Mouse (Mus musculus): Measurements from ENCODE around the gene Platr17. TPM values are rescaled to one million over a fixed set of nuclear protein-coding genes. Genes with fewer than 3 reads are reported as not detected.
"Not testable (repeated sequence)": the region's sequence is repeated elsewhere in the genome, so short reads cannot be mapped to it uniquely, and the experiment has no call there.

Gene Platr17
- polyA plus RNA-seq, 1 experiment from 2014 or later: 0.26 TPM

- not testable (repeated sequence) for H3K4me1 ChIP-seq (ENCODE audit: control insufficient read depth in 2 of 2, insufficient read depth in 2 of 2, low read length in 2 of 2); ATAC-seq (ENCODE audit: insufficient number of reproducible peaks, insufficient read depth, low FRiP score, low read depth); H3K9ac ChIP-seq (ENCODE audit: low read length); H3K27ac ChIP-seq (replicated peaks in 1 of 2; ENCODE audit: control insufficient read depth in 1 of 2, insufficient read depth in 1 of 2, low read depth in 2 of 2, low read length in 2 of 2); H3K9me3 ChIP-seq (ENCODE audit: control insufficient read depth, low read length); H3K27me3 ChIP-seq (ENCODE audit: control insufficient read depth, insufficient read depth, low read length)
- peaks cover 27% of the 10 kb centered on the region for H3K36me3 ChIP-seq (ENCODE audit: control insufficient read depth, insufficient read depth, low read length)
- peak overlapping the region in 1 of 2 experiments; percentile 66; a peak in 1 of 4 replicates for H3K4me3 ChIP-seq (ENCODE audit: control insufficient read depth in 1 of 2, insufficient read depth in 1 of 2, low read depth in 1 of 2, low read length in 2 of 2)
- H3K4me2 ChIP-seq (ENCODE audit: low read length): peak overlapping the region; percentile 69
Observed at GRCm38 (mm10) chr17:33888230-33888629, 16.7 kb upstream of the Platr17 start.

GRCm38 (mm10) chr17:33889941-33890532 lies 14.9 kb upstream of the Platr17 start:
- Histone ChIP-seq H3K4me2 (ENCODE audit: low read length) (peak overlapping the region; percentile 69), H3K27ac (replicated peaks in 1 of 2; ENCODE audit: control insufficient read depth in 1 of 2, insufficient read depth in 1 of 2, low read depth in 2 of 2, low read length in 2 of 2) (peak overlapping the region; percentile 51 to 59; a peak in 2 of 4 replicates), H3K4me3 (ENCODE audit: control insufficient read depth in 1 of 2, insufficient read depth in 1 of 2, low read depth in 1 of 2, low read length in 2 of 2) (peak overlapping the region; percentile 64 to 66), H3K9ac (ENCODE audit: low read length) (peak overlapping the region; percentile 79), H3K36me3 (ENCODE audit: control insufficient read depth, insufficient read depth, low read length) (peaks cover 19% of the 10 kb centered on the region)
- under 1% methylated on average over 40 of the region's 44 CpGs for WGBS
- not testable (repeated sequence) for H3K27me3 ChIP-seq (ENCODE audit: control insufficient read depth, insufficient read depth, low read length); H3K9me3 ChIP-seq (ENCODE audit: control insufficient read depth, low read length); H3K4me1 ChIP-seq (ENCODE audit: control insufficient read depth in 2 of 2, insufficient read depth in 2 of 2, low read length in 2 of 2)
- ATAC-seq (ENCODE audit: insufficient number of reproducible peaks, insufficient read depth, low FRiP score, low read depth): peak; percentile 8; the same call in 1 of the 2 replicates

- under 1% methylated on average over 49 of the region's 49 CpGs for WGBS
- Histone ChIP-seq H3K36me3 (ENCODE audit: control insufficient read depth, insufficient read depth, low read length) (peaks cover 15% of the 10 kb centered on the region), H3K9me3 (ENCODE audit: control insufficient read depth, low read length) (no peaks in the 10 kb centered on the region), H3K27me3 (ENCODE audit: control insufficient read depth, insufficient read depth, low read length) (no peaks in the 10 kb centered on the region), H3K27ac (replicated peaks in 1 of 2; ENCODE audit: control insufficient read depth in 1 of 2, insufficient read depth in 1 of 2, low read depth in 2 of 2, low read length in 2 of 2) (peak within 1 kb of the TSS; percentile 51 to 59; a peak in 2 of 4 replicates), H3K9ac (ENCODE audit: low read length) (peak within 1 kb of the TSS; percentile 79), H3K4me2 (ENCODE audit: low read length) (peak within 1 kb of the TSS; percentile 69), H3K4me3 (ENCODE audit: control insufficient read depth in 1 of 2, insufficient read depth in 1 of 2, low read depth in 1 of 2, low read length in 2 of 2) (peak within 1 kb of the TSS; percentile 64 to 66), H3K4me1 (ENCODE audit: control insufficient read depth in 2 of 2, insufficient read depth in 2 of 2, low read length in 2 of 2) (peaks cover 0 to 2% of the 10 kb centered on the region in 2 experiments; a peak in 3 of 4 replicates)
- ATAC-seq (ENCODE audit: insufficient number of reproducible peaks, insufficient read depth, low FRiP score, low read depth): peak; percentile 99
Observed at GRCm38 (mm10) chr17:33890533-33891059, 14.3 kb upstream of the Platr17 start, which contains the start of gene Kifc1. Gene Kifc1 (minus strand): TSS chr17:33890661.

GRCm38 (mm10) chr17:33891357-33891756 lies 13.6 kb upstream of the Platr17 start:
- no peak for ATAC-seq (ENCODE audit: insufficient number of reproducible peaks, insufficient read depth, low FRiP score, low read depth)

GRCm38 (mm10) chr17:33891892-33892291 lies 13.0 kb upstream of the Platr17 start:
- not testable (repeated sequence) for H3K9me3 ChIP-seq (ENCODE audit: control insufficient read depth, low read length); H3K4me1 ChIP-seq (ENCODE audit: control insufficient read depth in 2 of 2, insufficient read depth in 2 of 2, low read length in 2 of 2); H3K27me3 ChIP-seq (ENCODE audit: control insufficient read depth, insufficient read depth, low read length); H3K4me3 ChIP-seq (ENCODE audit: control insufficient read depth in 1 of 2, insufficient read depth in 1 of 2, low read depth in 1 of 2, low read length in 2 of 2); H3K27ac ChIP-seq (replicated peaks in 1 of 2; ENCODE audit: control insufficient read depth in 1 of 2, insufficient read depth in 1 of 2, low read depth in 2 of 2, low read length in 2 of 2); ATAC-seq (ENCODE audit: insufficient number of reproducible peaks, insufficient read depth, low FRiP score, low read depth); H3K4me2 ChIP-seq (ENCODE audit: low read length); H3K9ac ChIP-seq (ENCODE audit: low read length); H3K36me3 ChIP-seq (ENCODE audit: control insufficient read depth, insufficient read depth, low read length)
- WGBS: 67% methylated on average over 6 of the region's 6 CpGs

More at GRCm38 (mm10) chr17:33891357-33891756, 13.6 kb upstream of the Platr17 start:
- Histone ChIP-seq H3K9ac (ENCODE audit: low read length) (no peak overlapping the region), H3K27ac (replicated peaks in 1 of 2; ENCODE audit: control insufficient read depth in 1 of 2, insufficient read depth in 1 of 2, low read depth in 2 of 2, low read length in 2 of 2) (no peak overlapping the region), H3K4me3 (ENCODE audit: control insufficient read depth in 1 of 2, insufficient read depth in 1 of 2, low read depth in 1 of 2, low read length in 2 of 2) (no peak overlapping the region), H3K4me2 (ENCODE audit: low read length) (no peak overlapping the region), H3K9me3 (ENCODE audit: control insufficient read depth, low read length) (no peaks in the 10 kb centered on the region), H3K27me3 (ENCODE audit: control insufficient read depth, insufficient read depth, low read length) (no peaks in the 10 kb centered on the region), H3K36me3 (ENCODE audit: control insufficient read depth, insufficient read depth, low read length) (peaks cover 7% of the 10 kb centered on the region), H3K4me1 (ENCODE audit: control insufficient read depth in 2 of 2, insufficient read depth in 2 of 2, low read length in 2 of 2) (peaks cover 0 to 2% of the 10 kb centered on the region in 2 experiments; a peak in 3 of 4 replicates)
- WGBS: 55% methylated on average over 2 of the region's 2 CpGs

- Histone ChIP-seq H3K9me3 (ENCODE audit: control insufficient read depth, low read length) (no peaks in the 10 kb centered on the region), H3K27me3 (ENCODE audit: control insufficient read depth, insufficient read depth, low read length) (no peaks in the 10 kb centered on the region), H3K4me1 (ENCODE audit: control insufficient read depth in 2 of 2, insufficient read depth in 2 of 2, low read length in 2 of 2) (peaks cover 0 to 2% of the 10 kb centered on the region in 2 experiments; a peak in 3 of 4 replicates), H3K36me3 (ENCODE audit: control insufficient read depth, insufficient read depth, low read length) (no peaks in the 10 kb centered on the region), H3K9ac (ENCODE audit: low read length) (no peak overlapping the region), H3K27ac (replicated peaks in 1 of 2; ENCODE audit: control insufficient read depth in 1 of 2, insufficient read depth in 1 of 2, low read depth in 2 of 2, low read length in 2 of 2) (no peak overlapping the region), H3K4me3 (ENCODE audit: control insufficient read depth in 1 of 2, insufficient read depth in 1 of 2, low read depth in 1 of 2, low read length in 2 of 2) (no peak overlapping the region), H3K4me2 (ENCODE audit: low read length) (no peak overlapping the region)
- no peak for ATAC-seq (ENCODE audit: insufficient number of reproducible peaks, insufficient read depth, low FRiP score, low read depth)
- WGBS: 31% methylated on average over 7 of the region's 7 CpGs
Observed at GRCm38 (mm10) chr17:33892429-33892828, 12.5 kb upstream of the Platr17 start.

- H3K9ac ChIP-seq (ENCODE audit: low read length); H3K4me3 ChIP-seq (ENCODE audit: control insufficient read depth in 1 of 2, insufficient read depth in 1 of 2, low read depth in 1 of 2, low read length in 2 of 2); ATAC-seq (ENCODE audit: insufficient number of reproducible peaks, insufficient read depth, low FRiP score, low read depth); H3K27me3 ChIP-seq (ENCODE audit: control insufficient read depth, insufficient read depth, low read length); H3K27ac ChIP-seq (replicated peaks in 1 of 2; ENCODE audit: control insufficient read depth in 1 of 2, insufficient read depth in 1 of 2, low read depth in 2 of 2, low read length in 2 of 2); H3K4me1 ChIP-seq (ENCODE audit: control insufficient read depth in 2 of 2, insufficient read depth in 2 of 2, low read length in 2 of 2); H3K9me3 ChIP-seq (ENCODE audit: control insufficient read depth, low read length); H3K36me3 ChIP-seq (ENCODE audit: control insufficient read depth, insufficient read depth, low read length); H3K4me2 ChIP-seq (ENCODE audit: low read length): not testable (repeated sequence)
- WGBS: 76% methylated on average over 4 of the region's 4 CpGs
Observed at GRCm38 (mm10) chr17:33893011-33893410, 11.9 kb upstream of the Platr17 start.
